Mouse (Mus musculus): ENCODE measurements around the gene Pitpnc1. TPM values are rescaled to one million over a fixed set of nuclear protein-coding genes. Genes with fewer than 3 reads are reported as not detected.

Gene Pitpnc1
- total RNA-seq, 2 experiments from 2014 or later, result 53.2 to 54.7 TPM

GRCm38 (mm10) chr11:107405606-107406333 lies 64.7 kb downstream of the Pitpnc1 start:
- DNase-seq, result no peak

DNA sequence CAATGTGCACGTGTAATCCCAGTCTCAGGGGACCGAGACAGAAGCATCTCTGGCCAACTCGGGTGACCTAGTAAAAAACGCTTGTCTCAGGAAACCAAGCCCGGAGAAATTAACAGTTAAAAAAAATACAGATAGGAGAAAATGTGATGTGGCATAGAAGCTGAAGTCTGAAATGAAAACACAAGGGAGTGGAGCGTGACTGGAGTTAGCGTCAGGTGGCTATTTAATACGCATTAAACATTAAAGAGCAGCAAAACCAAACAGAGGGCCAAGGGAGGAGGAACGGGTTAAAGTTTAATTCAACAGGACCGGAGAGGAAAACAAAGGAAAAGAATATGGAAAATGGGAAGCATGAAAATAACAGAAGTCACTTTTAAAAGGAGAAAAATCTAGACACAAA lies 67.2 kb downstream of the Pitpnc1 start:
- no peak for DNase-seq

DNA sequence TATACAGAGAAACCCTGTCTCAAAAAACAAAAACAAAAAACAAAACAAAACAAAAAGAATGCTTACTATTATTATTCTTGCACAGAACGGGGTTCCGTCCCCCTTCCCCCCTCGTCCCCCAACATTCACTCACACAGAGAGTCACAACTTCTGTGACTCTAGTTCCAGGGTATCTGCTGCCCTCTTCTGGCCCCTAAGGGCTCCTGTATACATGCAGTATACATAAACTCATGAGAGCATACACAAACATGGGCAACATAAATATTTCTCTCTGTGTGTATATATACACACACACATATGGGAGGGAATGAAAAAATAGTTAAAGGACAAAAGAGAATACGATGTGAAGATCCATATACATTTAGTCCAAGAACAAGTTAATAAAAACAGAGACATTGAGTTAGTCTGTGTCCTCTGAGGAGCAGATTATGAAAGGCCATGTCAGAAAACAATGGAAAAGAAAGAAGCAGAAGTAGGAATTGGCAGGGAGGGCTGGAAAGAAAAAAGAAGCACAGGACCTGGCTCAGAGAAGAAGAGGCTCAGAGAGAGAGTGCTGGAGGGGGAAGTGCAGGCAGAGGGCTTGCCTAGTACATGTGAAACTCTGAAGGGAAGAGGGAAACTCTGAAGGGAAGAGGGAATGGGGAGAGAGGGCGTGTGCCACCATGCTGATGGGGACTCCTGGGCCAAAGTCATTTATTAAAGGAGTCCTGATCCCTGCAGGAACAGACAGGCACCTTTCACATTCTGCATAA lies 68.5 kb downstream of the Pitpnc1 start:
- no peak for DNase-seq

DNA sequence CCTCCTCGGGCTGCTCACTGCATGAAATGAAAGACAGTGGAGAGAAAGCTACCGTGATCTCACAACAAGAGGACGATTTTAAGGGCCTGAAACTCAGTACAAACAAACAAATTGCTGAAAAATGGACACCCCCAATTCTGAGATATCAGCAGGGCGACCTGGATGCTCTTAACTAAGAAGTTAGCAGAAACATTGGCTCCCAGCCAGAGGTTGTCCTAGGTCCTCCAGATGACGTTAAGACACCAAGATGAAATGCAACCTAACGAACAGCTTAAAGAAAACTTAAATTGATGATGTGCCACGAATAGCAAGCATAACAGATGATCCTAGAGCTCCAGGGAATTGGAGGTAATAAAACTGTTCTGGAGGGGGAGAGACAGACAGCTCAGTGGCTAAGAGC lies 69.7 kb downstream of the Pitpnc1 start:
- DNase-seq, result no peak

- no peak for DNase-seq
Measured at GRCm38 (mm10) chr11:107400005-107400404, 70.5 kb downstream of the Pitpnc1 start.

- DNase-seq, result no peak
Measured at GRCm38 (mm10) chr11:107397326-107397998, 73.0 kb downstream of the Pitpnc1 start.

GRCm38 (mm10) chr11:107394245-107394644 lies 76.3 kb downstream of the Pitpnc1 start:
- DNase-seq, result no peak

DNA sequence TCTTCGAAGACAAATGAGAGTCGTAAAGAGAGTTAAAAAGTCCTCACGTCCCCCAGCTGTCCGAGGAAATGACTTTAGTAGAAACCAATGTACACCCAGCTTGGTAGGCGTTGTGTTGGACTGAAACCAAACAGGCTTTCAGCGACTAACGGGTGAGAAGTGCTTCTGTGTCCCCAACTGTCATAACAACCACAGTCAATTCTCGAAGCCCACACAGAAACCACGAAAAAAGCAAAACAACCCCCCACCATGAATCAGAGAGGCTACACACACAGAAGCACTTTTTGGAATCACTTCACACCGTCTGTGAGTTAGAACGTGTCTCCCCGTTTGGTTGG lies 76.7 kb downstream of the Pitpnc1 start:
- no peak for DNase-seq

DNA sequence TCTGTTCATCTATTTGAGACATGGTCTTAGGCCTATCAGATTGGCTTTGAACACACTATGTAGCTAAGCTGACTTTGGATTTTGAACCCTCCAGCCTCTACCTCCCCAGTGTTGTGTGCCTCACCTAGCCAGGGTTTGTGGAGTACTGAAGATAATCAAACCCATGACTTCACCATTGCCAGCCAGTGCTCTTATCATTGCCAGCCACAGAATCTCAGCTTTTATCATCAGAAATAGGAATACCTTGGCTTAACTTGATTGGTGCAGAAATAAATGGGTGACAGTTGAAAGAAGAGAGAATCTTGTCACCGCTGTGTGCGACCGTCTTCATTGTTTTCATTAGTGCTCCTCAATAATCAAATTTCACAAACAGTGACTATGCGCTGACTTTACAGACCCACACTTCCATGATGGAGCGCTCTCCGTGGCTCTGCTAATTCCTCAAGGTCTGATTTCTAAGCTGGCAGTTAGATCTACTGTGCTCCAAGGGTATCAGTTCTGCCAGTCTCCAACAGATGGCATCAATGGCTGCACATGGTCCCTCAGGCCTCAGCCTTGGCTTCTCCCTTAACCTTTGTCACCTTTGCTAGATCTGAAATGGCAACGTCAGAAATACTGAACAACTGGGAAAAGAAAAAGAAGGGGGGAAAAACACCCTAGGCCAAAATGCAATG lies 77.2 kb downstream of the Pitpnc1 start:
- DNase-seq, result no peak

- no peak for DNase-seq
Measured at GRCm38 (mm10) chr11:107390540-107390939, 80.0 kb downstream of the Pitpnc1 start.

GRCm38 (mm10) chr11:107390001-107390400 lies 80.5 kb downstream of the Pitpnc1 start:
- no peak for DNase-seq

- no peak for DNase-seq
Measured at GRCm38 (mm10) chr11:107386481-107386880, 84.0 kb downstream of the Pitpnc1 start.

DNA sequence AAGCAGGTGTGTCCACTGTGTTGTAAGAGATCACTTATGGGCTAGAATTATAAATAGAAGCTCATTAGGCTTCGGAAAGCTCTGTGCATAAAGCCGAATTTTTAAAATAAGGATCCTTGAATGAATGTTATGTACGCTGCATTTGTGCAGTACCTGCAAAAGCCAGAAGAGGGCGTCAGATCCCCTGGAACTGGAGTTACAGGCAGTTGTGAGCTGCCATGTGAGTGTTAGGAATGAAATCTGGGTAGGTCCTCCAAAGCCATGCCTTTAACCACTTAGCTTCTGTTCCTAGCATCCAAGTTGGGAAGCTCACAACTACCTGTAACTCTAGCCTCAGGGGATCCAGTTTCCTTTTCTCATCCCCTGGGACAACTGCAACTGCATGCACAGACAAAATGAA lies 85.2 kb downstream of the Pitpnc1 start:
- peak; percentile 34 for DNase-seq

DNA sequence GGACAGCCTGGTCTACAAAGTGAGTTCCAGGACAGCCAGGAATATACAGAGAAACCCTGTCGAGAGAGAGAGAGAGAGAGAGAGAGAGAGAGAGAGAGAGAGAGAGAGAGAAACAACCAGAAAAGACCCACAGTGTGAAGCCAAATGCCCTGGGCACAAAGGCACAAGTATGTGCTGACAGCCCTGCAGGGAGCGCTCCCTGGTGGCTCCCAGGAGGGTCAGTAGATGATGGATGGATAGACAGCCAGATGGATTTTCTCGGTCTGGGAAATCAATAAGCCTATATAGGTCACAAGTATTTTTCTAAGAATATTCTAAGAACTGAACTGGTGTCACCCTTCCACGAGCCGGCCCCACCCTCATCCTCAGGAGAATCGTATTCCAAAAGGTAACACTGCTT lies 86.5 kb downstream of the Pitpnc1 start:
- no peak for DNase-seq

DNA sequence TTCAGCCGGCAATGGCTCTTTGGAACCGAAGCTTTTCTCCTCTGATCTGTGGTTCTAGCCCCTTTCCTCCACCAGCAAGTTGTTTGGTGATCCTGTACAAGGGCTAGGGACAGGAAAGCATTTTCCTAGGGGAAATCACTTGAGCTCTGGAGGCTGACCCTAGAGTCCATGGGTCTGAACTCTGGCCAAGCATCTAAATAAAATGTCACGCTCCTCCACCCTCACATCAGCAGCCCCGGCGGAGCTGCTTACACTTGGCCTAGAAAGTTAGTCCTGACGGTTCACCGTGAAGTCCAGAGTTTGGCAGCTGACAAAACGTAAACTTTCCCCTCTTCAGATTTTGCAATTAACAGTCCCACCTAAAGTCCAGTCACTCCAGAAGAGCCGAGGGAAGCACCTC lies 90.5 kb downstream of the Pitpnc1 start:
- DNase-seq, result no peak

- peak; percentile 42 for DNase-seq
Measured at GRCm38 (mm10) chr11:107379089-107379845, 91.2 kb downstream of the Pitpnc1 start.

GRCm38 (mm10) chr11:107377326-107377725 lies 93.2 kb downstream of the Pitpnc1 start:
- DNase-seq, result no peak

DNA sequence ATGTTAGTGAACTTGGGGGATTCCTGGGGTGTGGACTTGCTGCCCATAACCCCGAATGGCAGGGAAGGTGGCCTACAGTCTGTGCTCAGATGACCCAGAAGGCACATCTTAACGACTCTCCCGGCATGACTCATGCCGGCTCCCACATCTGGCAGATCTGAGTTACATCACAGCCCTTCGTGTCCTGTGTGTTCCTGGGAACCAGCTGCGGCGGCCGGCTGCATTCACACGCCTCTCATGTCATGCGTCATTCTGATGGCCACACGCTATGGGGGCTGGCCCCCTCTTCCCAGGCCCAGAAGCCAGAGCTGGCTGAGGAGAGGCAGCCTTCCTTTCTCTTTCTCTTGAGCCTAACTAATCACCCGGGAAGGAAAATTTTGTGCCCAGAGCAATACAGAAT lies 94.2 kb downstream of the Pitpnc1 start:
- DNase-seq, result peak; percentile 64

- peak; percentile 33 for DNase-seq
Measured at GRCm38 (mm10) chr11:107375816-107376215, 94.7 kb downstream of the Pitpnc1 start.

GRCm38 (mm10) chr11:107373569-107373968 lies 96.9 kb downstream of the Pitpnc1 start:
- DNase-seq, result no peak

DNA sequence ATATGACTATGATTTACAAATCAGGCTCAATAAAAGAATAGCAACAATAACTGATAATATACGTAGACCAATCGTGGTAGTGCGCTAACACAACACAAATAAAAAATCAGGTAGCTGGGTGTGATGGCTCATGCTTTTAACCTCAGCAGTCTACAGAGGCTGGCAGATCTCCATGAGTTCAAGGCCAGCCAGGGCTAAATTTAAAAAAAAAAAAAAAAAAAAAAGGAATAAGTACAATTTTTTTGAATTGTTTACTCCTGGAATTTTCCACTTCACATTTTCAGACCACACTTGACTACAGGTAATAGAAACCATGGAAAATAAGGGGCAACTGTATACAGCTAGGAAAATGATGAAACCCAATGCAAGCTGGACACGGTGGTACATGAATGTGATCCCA lies 97.3 kb downstream of the Pitpnc1 start:
- DNase-seq, result no peak

GRCm38 (mm10) chr11:107372688-107373087 lies 97.8 kb downstream of the Pitpnc1 start:
- DNase-seq, result no peak

Measured in gastrocnemius, postnatal 10 days (tissue).